Mouse (Mus musculus): ENCODE results near the gene Traf4. TPM values are rescaled to one million over a fixed set of nuclear protein-coding genes. Genes with fewer than 3 reads are reported as not detected.
A peak's percentile ranks its signal among the peaks of the same experiment; 100 is the strongest.

Traf4 gene
- polyA plus RNA-seq, 1 experiment from 2014 or later: 82.4 TPM

DNA sequence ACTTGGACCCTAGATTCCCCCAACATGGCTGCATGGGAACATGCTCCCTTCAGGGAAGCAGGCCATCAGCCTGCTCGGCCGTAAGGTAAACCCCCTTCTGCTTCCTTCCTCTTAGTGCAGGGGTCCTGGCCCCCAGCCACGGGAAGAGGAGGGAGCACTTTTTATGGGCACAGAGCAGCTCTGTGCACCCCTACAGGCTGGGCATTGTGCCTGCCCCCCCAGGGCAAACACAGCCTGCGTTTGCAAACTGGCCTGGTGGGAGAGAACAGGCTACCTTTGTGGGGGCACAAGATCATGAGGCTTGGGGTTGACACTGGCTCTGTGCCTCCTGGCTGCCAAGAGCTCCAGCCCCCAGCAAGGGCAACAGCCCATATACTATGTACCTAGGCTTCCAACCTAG is 3.4 kb downstream of the Traf4 start:
- H3K4me3 ChIP-seq: peak overlapping the region; percentile 81; the same call in 1 of the 2 replicates
- no peaks in the 10 kb centered on the region for H3K27me3 ChIP-seq
- H3K9ac ChIP-seq: 0 out of 2 replicates have a peak overlapping the region, but pooled peaks have one; percentile 3
- H3K36me3 ChIP-seq: peaks cover 46% of the 10 kb centered on the region
- H3K4me2 ChIP-seq: peak overlapping the region; percentile 76
- WGBS: 44% methylated on average over 4 of the region's 4 CpGs
- ATAC-seq (ENCODE audit: borderline replicate concordance, extremely low read depth, low FRiP score, low TSS enrichment): no peak
- H3K4me1 ChIP-seq: peaks cover 55% of the 10 kb centered on the region
- peak overlapping the region; percentile 98; the same call in 1 of the 2 replicates for H3K27ac ChIP-seq
- no peaks in the 10 kb centered on the region for H3K9me3 ChIP-seq

DNA sequence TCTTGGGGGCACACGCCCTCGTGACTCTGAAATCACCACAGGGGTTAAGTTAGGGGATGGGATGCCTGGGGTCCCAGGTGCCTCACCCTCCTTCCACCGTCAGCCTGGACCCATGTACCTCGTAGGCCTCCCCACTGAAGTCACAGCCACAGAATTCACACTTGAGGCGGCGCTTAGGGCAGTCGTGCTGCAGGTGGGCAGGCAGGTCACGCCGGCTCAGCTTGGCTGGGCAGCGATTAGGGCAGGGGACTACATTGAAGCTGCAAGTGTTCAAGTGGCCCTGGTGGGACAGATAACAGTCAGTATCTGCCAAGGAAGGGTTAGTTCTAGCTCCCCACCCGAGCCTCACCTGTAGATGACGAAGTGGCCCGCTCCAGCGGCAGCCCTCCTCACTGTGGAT is 4.2 kb downstream of the Traf4 start:
- H3K4me3 ChIP-seq: no peak overlapping the region
- H3K9me3 ChIP-seq: no peaks in the 10 kb centered on the region
- H3K27me3 ChIP-seq: no peaks in the 10 kb centered on the region
- no peak overlapping the region for H3K27ac ChIP-seq
- peaks cover 48% of the 10 kb centered on the region for H3K4me1 ChIP-seq
- peaks cover 52% of the 10 kb centered on the region for H3K36me3 ChIP-seq
- H3K4me2 ChIP-seq: no peak overlapping the region
- ATAC-seq (ENCODE audit: borderline replicate concordance, extremely low read depth, low FRiP score, low TSS enrichment): no peak
- 82% methylated on average over 14 of the region's 14 CpGs for WGBS
- H3K9ac ChIP-seq: no peak overlapping the region

DNA sequence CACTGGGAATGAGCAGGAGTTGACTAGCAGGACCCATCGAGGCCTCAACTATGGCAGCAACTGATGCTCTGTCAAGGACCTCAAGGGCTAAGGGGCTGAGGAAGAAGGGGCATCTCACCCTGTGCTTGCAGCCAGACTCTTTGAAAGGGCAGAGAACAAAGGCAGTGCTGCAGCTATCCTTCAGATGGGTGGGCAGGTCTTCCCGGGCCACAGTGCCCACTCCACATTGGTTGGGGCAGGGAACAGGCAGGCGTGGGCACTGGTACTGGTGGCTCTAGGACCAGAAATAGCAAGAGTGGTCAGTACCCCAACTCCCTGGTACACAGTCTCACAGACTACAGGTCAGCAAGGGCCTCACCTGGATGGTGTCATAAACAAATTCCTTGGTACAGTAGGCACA is 4.7 kb downstream of the Traf4 start:
- H3K9ac ChIP-seq: no peak overlapping the region
- no peaks in the 10 kb centered on the region for H3K9me3 ChIP-seq
- peaks cover 43% of the 10 kb centered on the region for H3K4me1 ChIP-seq
- H3K27ac ChIP-seq: no peak overlapping the region
- no peak overlapping the region for H3K4me3 ChIP-seq
- H3K36me3 ChIP-seq: peaks cover 57% of the 10 kb centered on the region
- no peaks in the 10 kb centered on the region for H3K27me3 ChIP-seq
- ATAC-seq (ENCODE audit: borderline replicate concordance, extremely low read depth, low FRiP score, low TSS enrichment): no peak
- WGBS: 85% methylated on average over 3 of the region's 3 CpGs
- no peak overlapping the region for H3K4me2 ChIP-seq

DNA sequence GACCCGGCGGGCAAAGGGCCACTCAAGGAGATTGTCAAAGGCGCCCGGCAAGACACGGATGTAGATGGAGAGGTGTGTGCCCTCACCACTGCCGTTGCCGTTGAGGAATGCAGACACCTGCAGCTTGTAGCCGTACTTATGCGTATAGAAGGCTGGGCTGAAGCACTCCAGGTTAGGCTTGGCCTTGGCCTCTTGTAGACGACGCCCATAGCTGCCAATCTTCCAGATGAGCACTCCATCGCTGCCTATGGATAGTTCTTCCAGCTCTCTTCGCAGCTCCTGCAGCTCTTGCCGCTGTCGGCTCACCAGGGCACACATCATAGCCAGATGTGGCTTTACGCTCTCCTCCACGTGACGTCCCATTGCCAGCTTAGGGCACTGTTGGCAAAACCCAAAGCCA is 5.2 kb downstream of the Traf4 start:
- Histone ChIP-seq H3K36me3 (peaks cover 62% of the 10 kb centered on the region), H3K9me3 (no peaks in the 10 kb centered on the region), H3K27me3 (no peaks in the 10 kb centered on the region), H3K4me3 (no peak overlapping the region), H3K9ac (no peak overlapping the region), H3K27ac (no peak overlapping the region), H3K4me2 (no peak overlapping the region), H3K4me1 (peaks cover 43% of the 10 kb centered on the region)
- WGBS: 67% methylated on average over 18 of the region's 18 CpGs
- no peak for ATAC-seq (ENCODE audit: borderline replicate concordance, extremely low read depth, low FRiP score, low TSS enrichment)

DNA sequence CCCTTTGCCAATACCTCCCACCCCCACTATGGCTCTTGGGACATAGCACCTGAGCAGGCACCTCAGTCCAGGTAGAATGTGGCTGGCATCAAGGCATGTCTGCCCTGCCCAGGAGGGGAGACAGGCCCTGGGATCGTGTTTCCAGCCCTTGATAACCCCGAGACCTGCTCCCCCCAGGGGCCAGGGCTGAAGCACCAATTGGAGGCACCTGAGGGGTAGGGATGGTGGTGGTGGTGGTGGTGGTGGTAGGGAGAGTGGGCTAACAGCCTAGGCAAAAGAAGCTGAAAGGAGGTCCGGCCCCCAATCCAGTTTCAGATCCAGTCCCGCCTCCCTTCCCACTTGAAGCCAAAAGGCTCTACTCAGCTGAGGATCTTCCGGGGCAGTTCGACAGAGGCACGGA is 5.8 kb downstream of the Traf4 start:
- no peak overlapping the region for H3K4me3 ChIP-seq
- peaks cover 47% of the 10 kb centered on the region for H3K4me1 ChIP-seq
- peaks cover 67% of the 10 kb centered on the region for H3K36me3 ChIP-seq
- H3K4me2 ChIP-seq: no peak overlapping the region
- 53% methylated on average over 7 of the region's 7 CpGs for WGBS
- H3K27ac ChIP-seq: peak overlapping the region; percentile 51; the same call in 1 of the 2 replicates
- H3K9me3 ChIP-seq: no peaks in the 10 kb centered on the region
- no peak overlapping the region for H3K9ac ChIP-seq
- ATAC-seq (ENCODE audit: borderline replicate concordance, extremely low read depth, low FRiP score, low TSS enrichment): no peak
- H3K27me3 ChIP-seq: no peaks in the 10 kb centered on the region

DNA sequence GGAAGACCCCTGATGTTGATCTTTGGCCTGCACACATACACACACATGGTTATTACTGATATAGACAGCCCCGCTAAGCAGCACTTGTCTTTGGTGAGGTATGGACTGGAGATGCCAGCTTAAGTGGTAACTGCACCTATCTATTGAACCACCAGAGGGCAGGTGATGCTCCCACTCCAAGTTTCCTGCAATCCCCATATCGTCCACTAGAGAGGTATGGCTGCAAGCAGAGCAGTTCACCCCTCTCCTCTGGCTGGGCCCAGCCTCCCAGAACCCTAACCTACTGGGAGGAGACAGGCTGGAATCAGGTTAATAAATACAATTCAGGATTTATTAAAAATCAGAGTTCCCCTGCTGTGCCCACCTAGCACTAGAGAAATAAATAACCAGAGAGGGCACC is 6.3 kb downstream of the Traf4 start:
- WGBS: 23% methylated on average over 2 of the region's 2 CpGs
- Histone ChIP-seq H3K27me3 (no peaks in the 10 kb centered on the region), H3K4me3 (no peak overlapping the region), H3K27ac (peak overlapping the region; percentile 51; the same call in 1 of the 2 replicates), H3K4me1 (peaks cover 52% of the 10 kb centered on the region), H3K4me2 (no peak overlapping the region), H3K9me3 (no peaks in the 10 kb centered on the region), H3K9ac (no peak overlapping the region), H3K36me3 (peaks cover 70% of the 10 kb centered on the region)
- no peak for ATAC-seq (ENCODE audit: borderline replicate concordance, extremely low read depth, low FRiP score, low TSS enrichment)

DNA sequence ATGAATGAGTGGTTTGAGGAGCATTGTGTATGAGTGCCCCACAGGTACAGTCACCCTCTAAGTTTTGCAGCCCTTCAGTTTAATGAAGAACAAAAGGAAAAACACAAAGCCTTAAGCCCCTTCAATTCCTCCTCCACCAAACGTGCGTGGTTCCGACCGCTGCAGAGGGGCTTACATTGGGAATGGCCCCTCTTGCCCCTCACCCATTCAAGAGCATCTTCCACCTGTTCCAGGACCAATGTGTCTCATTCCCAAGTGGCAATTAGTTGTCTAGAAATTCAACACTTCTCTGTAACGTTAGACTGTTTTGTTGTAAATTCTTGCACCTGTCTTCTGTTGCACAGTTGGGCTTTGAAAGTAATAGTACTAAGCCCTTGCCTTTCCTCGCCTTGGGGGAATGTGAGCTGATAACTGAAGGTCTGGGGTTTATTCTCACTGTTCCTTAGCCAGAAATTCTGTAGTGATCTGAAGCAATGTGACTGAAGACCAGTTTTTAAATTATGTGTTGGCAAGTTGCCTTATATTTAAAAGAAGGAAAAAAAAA is 9.2 kb downstream of the Traf4 start:
- peaks cover 52% of the 10 kb centered on the region for H3K4me1 ChIP-seq
- 69% methylated on average over 6 of the region's 6 CpGs for WGBS
- H3K9ac ChIP-seq: no peak overlapping the region

DNA sequence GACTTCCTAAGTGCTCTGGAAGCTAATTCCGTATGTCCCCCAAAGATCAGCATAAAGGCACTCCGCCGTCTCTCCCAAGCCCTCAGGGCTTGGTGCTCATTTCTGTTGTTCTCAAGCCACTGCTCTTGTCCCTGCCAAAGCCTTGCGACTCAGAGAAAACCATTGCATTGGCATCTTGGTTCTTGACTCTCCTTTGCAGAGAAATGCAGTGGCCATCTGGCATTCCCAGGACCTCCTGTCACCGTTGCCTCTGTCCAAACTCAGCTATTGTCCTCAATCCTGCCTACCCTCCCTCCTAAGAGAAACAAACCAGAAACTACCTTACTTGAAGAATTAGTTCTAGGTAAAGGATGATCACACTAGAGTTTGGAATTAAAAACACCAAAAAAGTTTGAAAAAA is 9.7 kb downstream of the Traf4 start:
- Histone ChIP-seq H3K4me3 (no peak overlapping the region), H3K9me3 (no peaks in the 10 kb centered on the region), H3K4me1 (peaks cover 46% of the 10 kb centered on the region), H3K27me3 (no peaks in the 10 kb centered on the region), H3K9ac (no peak overlapping the region), H3K36me3 (peaks cover 70% of the 10 kb centered on the region), H3K27ac (no peak overlapping the region), H3K4me2 (no peak overlapping the region)
- 79% methylated on average over 5 of the region's 5 CpGs for WGBS
- no peak for ATAC-seq (ENCODE audit: borderline replicate concordance, extremely low read depth, low FRiP score, low TSS enrichment)

More for the DNA sequence above, 9.2 kb downstream of the Traf4 start:
- peaks cover 70% of the 10 kb centered on the region for H3K36me3 ChIP-seq
- no peaks in the 10 kb centered on the region for H3K27me3 ChIP-seq
- no peaks in the 10 kb centered on the region for H3K9me3 ChIP-seq
- no peak for ATAC-seq (ENCODE audit: borderline replicate concordance, extremely low read depth, low FRiP score, low TSS enrichment)
- no peak overlapping the region for H3K4me3 ChIP-seq
- H3K27ac ChIP-seq: no peak overlapping the region
- H3K4me2 ChIP-seq: no peak overlapping the region

DNA sequence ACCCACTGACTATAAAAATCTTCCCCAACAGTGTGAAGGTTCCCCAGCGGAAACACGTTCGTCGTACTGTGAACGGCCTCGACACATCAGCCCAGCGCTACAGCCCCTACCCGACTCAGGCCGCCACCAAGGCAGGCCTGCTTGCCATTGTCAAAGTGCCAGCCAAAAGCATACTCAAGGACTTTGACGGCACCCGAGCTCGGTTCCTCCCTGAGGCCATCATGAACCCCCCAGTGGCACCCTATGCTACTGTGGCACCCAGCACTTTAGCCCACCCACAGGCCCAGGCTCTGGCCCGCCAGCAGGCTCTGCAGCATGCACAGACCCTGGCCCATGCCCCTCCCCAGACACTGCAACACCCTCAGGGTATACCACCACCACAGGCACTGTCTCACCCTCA is 11.6 kb downstream of the Traf4 start:
- Histone ChIP-seq H3K27me3 (no peaks in the 10 kb centered on the region), H3K4me2 (no peak overlapping the region), H3K4me3 (no peak overlapping the region), H3K4me1 (peaks cover 33% of the 10 kb centered on the region), H3K9ac (0 out of 2 replicates have a peak overlapping the region, but pooled peaks have one; percentile 4), H3K36me3 (peaks cover 70% of the 10 kb centered on the region), H3K9me3 (no peaks in the 10 kb centered on the region), H3K27ac (peak overlapping the region; percentile 90)
- WGBS: 75% methylated on average over 13 of the region's 13 CpGs
- ATAC-seq (ENCODE audit: borderline replicate concordance, extremely low read depth, low FRiP score, low TSS enrichment): 0 out of 2 replicates have a peak, but pooled peaks have one; percentile 9

DNA sequence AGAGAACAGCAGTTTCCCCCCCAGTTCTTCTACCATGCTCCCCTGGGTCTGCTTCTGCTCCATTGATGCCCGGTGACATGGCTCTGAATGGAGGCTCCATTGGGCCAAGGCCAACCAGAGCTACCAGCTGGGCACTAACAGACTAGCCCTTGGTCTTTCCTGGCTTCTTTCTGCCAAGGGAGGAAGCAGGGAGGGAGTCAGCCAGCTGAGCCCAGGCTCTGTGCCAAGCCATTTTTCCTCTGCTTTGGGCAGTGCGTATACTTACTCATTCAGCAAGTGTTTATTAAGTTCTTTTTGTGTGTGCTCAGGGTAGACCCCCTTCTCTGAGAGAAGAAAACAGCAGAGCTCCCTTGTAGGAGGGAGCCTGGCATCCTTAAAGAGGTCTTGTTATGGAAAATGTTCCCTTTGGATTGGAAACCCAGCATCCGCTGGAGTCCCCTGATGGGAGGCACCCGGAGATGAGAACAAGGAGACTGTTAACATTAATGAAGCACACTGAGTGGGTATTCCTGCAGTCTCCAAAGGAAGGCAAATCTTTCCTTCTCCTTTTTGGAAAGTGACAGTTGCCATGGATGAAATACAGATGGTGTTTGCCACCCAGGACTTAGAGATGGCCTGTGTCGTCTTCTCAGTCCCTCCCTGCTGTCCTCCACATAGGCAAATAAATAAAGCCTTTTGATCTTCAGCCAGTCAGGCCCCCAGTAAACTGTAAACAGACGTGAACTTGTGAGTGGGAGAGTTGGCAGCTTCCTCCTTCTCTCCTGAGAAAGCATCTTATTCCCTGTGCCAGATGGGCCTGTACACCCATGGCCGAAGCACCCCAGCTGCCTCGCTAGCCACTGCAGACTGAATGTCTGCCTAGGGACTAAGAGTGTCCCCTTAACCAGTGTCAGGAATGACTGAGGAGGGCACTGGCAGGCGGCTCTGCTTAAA is 12.8 kb downstream of the Traf4 start:
- H3K27me3 ChIP-seq: no peaks in the 10 kb centered on the region
- no peak overlapping the region for H3K9ac ChIP-seq
- H3K4me1 ChIP-seq: peaks cover 33% of the 10 kb centered on the region
- H3K4me2 ChIP-seq: 0 out of 2 replicates have a peak overlapping the region, but pooled peaks have one; percentile 6
- H3K9me3 ChIP-seq: no peaks in the 10 kb centered on the region
- 40% methylated on average over 9 of the region's 9 CpGs for WGBS
- peaks cover 58% of the 10 kb centered on the region for H3K36me3 ChIP-seq
- H3K4me3 ChIP-seq: no peak overlapping the region
- peak overlapping the region; percentile 90 for H3K27ac ChIP-seq
- ATAC-seq (ENCODE audit: borderline replicate concordance, extremely low read depth, low FRiP score, low TSS enrichment): peak; percentile 84

DNA sequence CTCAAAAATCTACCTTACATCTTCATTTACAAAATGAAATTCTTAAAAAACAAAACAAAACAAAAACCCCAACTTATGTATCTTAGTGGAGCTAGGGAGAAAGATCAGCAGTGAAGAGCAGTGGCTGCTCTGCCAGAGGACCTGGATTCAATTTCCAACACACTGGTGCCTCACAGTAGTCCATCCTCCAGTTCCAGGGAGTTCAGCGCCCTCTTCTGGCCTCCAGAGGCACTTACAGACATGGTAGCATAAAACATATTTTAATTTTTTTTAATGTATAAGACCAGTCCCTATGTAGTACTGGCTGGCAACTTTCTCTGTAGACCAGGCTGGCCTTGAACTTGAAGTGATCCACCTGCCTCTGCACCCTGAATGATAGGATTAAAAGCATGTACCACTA is 14.2 kb downstream of the Traf4 start:
- no peak overlapping the region for H3K27ac ChIP-seq
- no peak overlapping the region for H3K4me2 ChIP-seq
- WGBS: 19% methylated on average over 1 of the region's 1 CpGs
- peaks cover 33% of the 10 kb centered on the region for H3K4me1 ChIP-seq
- no peak overlapping the region for H3K4me3 ChIP-seq
- no peak overlapping the region for H3K9ac ChIP-seq
- H3K9me3 ChIP-seq: no peaks in the 10 kb centered on the region
- H3K36me3 ChIP-seq: peaks cover 55% of the 10 kb centered on the region
- no peaks in the 10 kb centered on the region for H3K27me3 ChIP-seq
- no peak for ATAC-seq (ENCODE audit: borderline replicate concordance, extremely low read depth, low FRiP score, low TSS enrichment)
